Mouse (Mus musculus): ENCODE measurements around the gene Tbx15.

The Tbx15 gene

DNA sequence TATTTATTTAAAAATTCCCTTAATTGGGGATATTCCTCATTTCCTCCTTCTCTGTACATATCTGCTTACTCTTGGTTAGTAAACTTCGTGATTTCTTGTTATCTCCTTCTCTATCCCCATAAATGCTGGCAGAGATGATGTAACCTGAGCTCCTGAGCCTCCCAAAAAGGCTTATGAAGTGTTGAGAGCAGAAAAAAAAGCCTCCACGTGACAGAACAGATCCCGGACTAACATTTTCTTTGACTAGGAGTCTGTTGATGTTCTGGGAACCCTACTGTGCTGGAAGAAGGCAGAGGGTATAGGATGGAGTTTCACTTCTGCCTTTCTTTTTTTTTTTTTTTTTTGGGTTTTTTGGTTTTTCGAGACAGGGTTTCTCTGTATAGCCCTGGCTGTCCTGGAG, 146.9 kb downstream of the Tbx15 start:
- no peak for DNase-seq (ENCODE audit: low spot score in 2 of 2)

Data from urinary bladder, postnatal 36 days (tissue).